Mouse (Mus musculus): ENCODE measurements around the gene Rdh16f2.

DNA sequence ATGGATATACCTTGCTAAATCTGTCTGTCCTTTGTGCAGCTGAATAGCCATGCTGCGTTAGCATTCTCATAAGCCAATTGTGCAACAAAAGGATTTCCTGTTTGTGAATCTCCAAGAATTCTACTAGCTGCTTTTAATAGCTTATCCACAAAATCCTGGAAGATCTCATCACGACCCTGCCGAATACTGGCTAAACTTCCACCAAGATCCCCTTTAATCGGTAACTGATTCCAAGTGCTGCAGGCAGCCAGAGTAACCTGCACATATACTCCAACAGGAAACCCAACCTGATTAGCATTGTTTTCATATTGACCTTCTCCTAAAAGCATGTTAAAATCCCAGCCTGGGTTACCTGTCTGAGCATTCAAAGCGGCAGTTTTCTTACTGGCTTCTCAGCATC, 31.0 kb upstream of the Rdh16f2 start:
- no peak for TF ChIP-seq CTCF (IDR thresholded peaks at IDR 0.05; ENCODE audit: low read depth, low read length)
- TF ChIP-seq POLR2A (IDR thresholded peaks at IDR 0.05; ENCODE audit: borderline replicate concordance, low read depth, low read length), result no peak

All from bone marrow macrophage, adult 2 months (primary cell).